Mouse (Mus musculus) urinary bladder, postnatal 14 days (tissue): ENCODE results near the gene Plekha6.

ENCODE experiments used
- DNase-seq: peaks from one replicate; pipeline ENCODE4 v3.0.0; 2021; ENCODE audit warnings: low spot score

The Plekha6 gene

DNA sequence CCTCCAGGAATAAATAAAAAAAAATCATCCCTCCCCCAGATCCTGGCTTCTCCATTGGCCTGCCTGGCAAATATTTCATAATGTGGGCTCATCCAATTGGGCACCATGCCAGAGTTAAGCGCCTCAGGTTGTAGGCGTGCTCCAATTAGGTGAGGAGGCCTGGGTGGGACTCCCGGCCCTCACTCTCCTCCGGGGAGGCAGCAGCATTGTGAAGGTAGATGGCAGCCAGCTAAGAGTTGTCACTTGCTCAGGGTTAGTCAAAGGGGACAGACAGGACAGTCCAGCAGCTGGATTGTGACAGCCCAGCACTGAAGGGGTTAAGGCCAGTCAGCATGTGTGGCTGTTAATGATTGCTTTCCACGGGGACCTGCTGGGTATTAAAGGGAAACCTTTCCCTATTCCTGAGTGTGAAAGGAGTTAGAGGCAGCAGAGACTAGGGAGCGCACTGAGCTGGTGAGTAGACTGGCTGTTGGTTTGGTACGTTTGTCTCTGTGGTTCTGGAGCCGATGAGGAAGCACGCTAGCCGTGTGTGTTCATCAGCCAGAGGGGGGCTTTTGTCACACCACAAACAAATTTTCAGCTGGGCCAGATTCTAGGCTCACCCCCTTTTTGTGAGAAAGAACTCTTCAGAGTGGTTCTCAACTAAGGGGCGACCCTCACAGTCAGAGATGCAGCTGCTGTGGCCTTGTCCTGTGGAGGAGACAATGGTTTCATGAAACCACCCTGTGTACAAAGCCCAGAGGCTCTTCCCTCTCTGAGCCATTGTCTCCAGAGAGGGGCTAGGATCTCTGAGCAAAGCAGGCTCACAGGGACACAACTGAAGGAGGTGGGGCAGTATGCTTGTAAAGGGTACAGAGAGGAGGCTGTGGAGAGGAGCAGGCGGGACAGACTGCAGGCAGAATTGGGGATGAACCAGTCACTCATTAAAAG, 81.9 kb downstream of the Plekha6 start:
- peak; percentile 65 for DNase-seq

DNA sequence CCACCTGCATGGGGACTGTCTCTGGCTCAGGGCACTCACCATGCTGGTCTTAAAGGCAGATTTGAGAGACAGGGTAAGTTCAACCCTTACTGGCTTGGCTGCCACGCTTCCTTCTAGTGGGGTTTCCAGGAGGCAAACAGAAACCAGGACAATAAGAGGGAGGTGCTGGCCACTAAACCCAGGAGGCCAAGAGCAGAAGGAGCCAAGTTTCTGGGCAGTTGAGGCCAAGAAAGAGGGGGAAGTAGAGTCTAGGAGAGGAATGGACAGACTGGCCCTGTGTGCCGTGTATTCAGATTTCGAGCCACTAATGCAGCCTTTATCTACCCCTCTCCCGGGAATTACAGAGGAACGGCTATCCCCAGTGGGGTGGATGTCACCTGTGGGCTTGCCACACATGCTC, 83.2 kb downstream of the Plekha6 start:
- no peak for DNase-seq

DNA sequence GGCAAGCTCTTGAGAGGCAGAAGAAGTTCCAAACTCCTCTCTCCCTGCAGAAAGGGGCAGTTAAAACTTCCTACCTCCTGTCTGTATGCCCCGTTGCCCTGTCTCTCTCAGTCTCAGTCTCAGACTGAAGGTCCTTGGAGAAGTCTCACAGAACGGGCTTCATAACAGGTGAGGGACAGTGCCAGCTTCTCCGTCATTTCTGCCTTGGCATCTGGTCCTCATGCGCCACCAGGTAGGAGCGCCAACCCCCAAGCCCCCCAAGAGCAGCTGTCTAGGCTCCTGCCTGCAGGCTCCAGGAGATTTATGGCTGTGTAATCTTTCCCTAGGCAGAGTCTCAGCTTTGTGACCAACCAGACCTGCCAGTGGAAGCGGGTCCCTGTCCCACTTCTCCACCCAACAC, 86.8 kb downstream of the Plekha6 start:
- DNase-seq, result no peak

DNA sequence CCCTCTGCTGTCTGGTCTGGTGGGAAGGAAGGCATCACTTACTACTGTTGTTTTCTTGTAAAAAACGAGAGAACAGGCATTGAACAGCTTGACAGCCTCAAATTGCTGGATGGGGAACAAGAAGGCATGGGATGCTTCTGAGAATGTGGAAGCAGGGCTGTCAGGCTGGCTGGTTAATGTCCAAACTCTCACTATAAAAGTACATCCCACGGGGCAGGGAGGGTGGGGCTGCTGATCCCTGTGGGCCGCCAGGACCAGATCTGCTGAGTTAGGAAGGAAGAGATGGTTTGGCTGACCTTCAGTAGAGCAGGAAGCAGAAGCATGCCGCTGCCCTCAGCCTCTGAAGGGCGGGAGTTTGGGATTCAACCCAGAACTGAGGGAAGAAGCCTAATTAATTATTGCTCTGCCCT, 87.6 kb downstream of the Plekha6 start:
- peak; percentile 70 for DNase-seq

DNA sequence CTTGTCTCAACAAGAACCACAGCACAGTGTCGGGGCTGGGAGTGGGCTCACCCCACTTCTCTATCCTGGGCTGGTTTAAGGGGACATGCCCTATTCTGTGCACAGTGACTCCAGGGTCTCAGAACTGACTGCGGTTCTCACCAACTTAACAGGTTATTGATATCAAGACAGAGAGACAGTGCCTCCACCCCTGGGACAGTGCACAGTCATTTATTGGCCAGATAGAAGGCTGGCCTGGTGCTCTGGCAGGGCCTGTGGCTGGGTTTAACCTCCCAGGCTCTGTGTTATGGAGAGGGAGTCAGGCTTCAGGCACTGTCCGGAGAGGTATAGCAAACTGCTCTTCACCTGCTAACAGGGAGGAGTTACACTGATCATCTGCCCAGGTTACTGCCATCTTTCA, 88.2 kb downstream of the Plekha6 start:
- no peak for DNase-seq

DNA sequence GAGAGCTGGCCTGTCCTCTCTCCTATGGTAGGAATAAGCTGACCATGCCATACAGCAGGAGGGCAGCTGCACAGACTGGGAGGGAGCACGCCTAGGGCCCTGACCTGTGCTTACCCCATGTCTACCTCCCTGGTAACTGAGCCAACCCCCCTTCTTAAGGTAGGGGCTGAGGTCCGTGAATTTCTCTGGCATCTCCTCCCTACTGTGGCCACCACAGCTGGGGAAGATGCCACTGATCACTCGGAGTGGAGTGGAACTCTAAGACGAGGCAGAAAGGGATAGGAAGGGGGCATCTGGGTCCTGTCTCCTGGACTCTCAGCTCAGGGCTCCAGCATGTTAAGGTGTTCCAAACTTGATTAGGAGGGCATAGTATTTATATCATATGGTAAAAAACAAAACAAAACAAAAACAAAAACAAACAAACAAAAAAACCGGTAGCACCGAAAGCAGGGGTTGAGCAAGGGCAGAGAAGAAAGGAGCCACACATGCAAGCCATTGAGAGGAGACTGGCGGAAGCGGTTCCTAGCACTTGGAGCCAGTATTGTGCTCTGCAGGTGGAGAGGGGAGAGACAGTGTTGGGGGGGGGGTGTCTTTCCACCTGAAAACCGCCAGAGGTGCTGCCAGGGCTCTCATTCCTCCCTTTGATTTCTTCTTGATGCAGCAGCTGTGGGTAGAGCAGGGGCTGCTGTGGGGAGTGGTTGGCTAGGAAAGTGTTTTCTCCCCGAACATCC, 89.0 kb downstream of the Plekha6 start:
- DNase-seq, result no peak

DNA sequence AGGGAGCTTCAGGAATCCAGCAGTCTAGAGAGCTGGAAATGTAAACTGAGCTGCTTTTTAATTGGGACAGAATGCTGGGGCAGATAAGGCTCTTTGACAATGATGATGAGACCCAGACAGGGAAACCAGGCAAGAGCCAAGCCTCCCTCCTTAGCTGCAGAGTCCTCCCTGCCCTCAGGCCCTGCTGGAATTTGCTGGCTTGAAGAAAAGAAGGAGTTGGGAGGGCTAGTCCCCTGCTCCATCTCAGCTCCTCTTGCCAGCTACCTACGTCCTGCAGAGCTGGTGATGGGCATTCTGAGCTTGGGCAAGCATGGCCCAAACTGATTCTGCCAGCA, 89.5 kb downstream of the Plekha6 start:
- DNase-seq, result no peak

DNA sequence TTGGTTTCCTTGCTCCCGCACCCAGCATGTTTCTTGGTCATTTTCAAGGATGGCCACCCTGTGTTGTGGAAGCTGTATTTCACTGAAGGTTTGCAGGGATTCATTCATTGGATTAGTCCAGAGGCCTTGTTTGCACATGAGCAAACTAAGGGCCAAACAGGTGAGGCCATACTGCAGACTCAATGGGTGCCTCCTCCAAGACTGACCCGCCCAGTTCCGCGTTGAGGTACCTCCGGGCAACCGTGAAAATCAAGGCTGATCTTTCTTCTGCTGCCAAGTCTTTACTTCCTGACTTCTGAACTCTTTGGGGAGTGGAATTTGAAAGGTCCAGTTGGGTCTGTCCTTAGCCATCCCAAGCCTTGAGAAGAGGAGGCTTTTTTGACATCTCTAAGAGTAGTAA, 90.2 kb downstream of the Plekha6 start:
- no peak for DNase-seq

DNA sequence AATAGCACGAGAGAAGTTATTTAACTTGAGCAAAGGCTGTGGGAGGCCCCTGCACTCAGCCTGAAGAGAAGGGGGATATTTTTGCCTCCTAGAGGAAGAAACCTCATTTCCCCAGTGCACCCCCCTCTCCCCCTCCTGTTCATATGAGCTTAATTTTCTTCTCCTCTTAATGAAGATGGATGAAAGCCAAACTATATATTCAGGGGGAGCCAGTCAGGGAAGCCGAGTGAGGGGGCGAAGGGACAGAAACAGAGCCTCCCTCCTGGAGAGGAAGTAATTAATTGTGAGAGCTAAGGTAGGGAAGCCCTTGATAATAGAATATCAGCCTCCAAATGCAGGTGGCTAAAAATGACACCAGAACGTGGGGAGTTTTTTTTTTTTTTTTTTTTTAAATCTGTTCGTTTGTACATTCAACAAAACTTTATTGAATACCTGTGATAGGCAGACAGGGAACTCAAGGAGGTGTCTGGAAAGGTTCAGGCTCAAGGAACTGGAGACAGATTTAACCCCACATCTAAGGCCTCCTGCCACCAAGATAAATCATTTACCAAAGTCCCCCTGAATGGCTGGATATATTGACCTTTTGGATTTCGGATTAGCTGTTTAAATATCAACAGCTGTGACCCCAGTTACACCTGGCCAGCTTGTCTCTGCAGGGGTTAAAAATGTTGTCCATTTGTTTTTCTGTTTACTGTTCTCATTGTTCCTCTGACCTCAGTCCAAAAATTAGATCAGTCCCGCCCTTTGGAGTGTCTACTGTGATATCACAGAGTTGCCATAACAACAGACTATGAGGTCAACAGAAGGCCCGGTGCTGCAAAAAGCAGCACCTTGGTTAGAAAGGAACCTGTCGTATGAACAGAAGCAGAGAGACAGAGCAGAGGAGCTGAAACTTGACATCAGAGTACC, 91.1 kb downstream of the Plekha6 start:
- DNase-seq, result no peak

DNA sequence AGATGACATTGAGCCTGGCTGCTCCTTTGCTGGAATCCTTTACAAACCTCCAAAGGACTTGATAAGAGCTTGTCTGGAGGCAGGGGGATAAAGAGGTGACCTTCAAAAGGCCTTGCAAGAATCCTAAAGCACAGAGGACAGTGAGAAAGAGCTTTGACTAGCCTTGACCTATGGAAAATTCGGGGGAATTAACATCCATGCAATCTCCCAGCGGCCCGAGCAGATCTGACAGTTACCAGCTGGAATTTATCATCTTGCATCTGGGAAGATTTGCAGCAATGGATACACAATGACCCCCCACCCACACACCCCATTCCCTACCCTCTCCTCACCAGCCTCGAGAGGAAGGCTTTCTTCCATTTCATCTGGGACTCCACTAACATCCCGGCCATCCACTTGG, 91.8 kb downstream of the Plekha6 start:
- DNase-seq, result no peak

DNA sequence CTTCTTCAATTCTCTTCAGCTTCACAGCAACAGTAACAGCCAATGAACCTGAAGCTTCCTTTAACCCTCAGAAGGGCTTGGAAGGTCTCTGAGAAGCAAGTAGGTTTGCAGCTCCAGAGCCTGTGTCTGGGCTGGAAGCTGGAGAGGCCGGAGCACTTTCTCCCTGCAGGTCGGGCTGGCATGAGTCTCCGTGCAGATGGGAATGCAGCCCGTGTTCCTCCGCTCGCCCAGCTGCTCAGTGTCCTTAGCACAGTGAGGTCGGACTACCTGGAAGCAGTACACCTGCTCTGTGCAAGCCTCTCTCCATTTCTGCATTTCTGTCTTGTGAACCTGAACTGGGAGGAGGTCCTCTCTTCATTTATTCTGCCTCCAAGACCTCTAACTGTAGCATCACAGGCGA, 92.3 kb downstream of the Plekha6 start:
- no peak for DNase-seq

DNA sequence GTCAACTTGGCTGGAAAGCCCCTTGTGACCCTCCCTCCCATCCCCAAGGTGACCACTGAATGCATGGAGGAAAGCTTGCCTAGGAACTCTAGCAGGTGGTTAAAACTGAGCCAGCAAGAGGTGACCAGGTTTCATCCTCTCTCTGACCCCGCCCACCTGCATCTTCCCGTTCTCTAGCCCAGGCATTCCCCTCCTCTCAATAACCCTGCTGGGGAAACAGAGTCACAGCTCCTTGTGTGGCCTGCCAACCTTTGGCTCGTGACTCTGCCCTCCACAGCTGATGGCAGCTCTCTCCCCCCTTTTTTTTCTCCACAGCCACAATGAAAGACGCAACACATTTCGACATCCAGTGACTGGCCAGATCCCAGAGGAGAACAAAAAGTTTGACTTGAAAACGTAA, 94.7 kb downstream of the Plekha6 start:
- no peak for DNase-seq

DNA sequence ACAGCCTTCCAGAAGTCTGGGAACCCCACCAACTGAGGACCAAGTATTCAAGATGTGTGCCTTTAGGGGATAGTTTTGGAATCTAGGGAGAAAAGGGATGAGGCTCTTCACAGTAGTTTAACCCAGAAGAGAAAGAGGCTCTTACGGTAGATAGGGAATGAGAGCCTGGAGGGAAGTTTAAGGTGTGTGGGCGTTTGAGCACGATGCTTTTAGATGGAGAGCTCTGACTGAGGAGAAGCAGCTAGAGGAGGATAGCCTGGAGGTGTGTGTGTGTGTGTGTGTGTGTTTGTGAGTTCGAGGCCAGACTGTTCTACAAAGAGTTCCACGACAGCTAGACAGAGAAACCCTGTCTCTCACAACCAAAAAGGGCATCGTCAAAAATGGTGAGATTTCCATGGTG, 98.6 kb downstream of the Plekha6 start:
- no peak for DNase-seq

DNA sequence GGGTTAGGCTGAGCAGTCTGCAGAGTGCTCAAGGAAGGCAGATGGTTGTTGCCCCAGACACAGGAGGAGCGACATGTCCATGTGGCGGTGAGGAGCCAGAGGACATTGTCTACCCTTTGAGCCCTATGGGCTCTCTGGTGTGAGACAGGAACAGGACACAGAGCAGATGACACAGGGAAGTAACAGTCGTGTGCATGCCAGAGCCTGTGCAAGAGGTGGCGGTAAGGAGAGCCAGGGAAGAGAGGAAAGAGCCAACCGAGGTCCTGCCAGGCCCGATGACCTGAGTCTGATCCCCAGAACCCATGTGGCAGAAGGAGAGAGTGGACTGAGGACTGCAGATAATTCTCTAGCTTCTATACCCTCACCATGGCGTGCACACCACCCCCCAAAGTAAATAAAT, 99.1 kb downstream of the Plekha6 start:
- DNase-seq, result no peak

DNA sequence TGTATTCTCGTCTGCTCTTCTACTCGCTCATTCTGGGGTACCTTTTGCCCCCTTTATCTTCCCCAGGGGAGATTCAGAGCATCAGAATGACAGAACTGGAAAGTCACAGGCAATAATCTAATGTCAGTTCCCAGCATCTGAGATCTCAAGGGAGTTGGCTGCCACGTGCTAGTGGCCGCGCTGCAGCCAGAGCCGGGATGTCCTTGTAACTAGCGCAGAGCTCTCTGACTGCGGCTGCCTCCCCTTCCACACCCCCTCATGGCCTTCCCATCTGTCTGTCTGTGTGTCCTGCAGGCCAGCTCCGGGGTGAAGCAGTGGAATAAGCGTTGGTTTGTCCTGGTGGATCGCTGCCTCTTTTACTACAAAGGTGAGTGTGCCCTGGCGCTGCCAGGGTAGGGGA, 100.4 kb downstream of the Plekha6 start:
- DNase-seq, result no peak

DNA sequence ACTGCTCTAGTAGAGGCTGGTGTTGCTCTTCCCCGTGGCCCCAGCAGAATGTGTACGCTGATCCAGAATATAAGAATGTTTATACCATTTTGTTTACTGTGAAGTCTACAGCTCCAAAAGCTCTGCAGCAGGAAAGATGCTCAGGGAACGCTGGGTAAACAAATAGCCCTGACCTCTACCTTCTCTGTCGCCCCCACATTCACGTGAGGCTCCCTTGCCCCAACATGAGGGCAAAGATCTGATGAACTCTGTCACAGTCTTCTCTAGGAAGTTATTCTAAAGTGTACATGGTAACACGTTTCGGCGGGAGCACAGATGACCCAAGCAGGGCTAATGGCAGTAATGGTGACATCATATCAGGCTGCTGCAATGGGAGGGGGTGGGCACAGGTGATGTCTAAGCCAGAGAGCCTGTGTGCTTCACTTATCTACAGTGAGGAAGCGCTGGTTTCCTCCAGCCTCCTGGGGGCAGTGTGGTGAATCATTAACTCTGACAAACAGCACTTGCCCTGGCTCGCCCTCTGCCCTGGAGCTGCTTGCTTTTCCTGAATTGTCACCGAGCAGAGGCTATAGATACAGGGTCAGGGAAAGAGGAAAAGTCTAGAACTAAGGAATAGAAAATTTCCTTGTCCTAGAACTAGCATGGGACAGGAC, 101.2 kb downstream of the Plekha6 start:
- peak; percentile 76 for DNase-seq

DNA sequence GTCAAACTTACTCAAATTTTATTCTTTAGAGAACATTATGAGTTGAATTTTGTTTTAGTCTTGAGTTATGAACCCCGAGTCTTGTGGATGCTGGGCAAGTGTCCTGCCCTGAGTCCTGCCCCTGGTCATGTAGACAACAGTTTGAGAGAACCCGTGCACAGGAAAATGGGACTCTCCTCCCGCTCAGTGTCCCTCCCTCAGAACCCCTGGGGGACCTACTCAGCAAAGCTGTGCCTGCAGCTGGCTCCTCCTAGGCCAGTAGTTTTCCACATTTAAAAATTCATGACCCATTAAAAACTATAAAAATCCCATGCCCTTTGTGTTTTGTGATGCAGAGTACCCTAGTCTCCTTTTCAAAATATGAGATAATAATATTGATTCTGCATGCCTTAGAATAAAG, 103.1 kb downstream of the Plekha6 start:
- no peak for DNase-seq

DNA sequence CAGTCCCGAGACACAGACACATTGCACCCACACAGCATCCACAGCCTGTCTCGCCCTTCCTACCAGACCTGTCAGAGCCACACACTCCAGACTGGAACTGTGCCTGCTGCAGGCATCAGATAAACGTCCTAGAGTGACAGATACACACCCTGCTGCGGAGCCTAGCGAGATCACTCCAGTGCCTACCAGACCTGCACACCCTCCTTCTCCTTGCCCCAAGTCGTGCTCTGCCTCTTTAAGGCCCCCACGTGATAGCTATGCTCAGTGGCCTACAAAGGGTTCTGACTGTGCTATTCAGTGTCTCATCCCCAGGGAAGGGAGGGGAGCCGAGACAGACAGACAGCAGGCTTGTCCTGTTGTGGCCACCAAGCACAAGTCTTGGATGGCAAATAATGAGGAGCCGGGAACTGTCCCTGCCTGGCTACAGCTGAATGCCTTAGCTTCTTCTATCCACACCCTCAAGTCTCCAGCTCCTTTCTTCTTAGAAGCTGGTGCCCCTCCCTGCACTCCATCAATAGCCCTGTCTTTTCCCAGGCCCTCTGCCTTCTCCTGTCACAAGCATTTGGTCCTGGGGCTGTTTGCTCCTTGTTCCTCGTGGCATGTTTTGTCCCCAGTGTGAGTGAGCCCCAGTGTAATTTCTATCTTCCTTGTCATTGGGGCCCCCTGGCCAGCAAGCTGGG, 103.9 kb downstream of the Plekha6 start:
- DNase-seq, result no peak

DNA sequence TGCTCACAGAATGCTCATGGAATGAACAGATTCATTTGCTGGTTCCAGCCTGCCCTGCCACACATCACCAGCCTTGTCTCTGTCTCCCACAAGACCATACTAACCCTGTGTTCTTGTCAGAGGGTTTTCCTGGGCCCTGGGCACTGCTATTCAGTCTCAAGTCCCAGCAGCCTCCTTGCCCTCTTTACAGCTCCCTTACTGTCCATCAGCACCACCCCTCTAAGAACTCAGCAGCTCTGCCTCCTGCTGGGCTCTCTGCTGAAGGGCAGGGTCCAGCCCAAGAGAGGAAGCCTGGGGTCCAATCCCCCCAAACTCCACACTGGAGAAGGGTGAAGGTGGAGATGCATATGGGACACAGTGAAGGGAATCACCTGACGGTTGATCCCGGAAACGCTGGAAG, 104.5 kb downstream of the Plekha6 start:
- DNase-seq, result no peak

DNA sequence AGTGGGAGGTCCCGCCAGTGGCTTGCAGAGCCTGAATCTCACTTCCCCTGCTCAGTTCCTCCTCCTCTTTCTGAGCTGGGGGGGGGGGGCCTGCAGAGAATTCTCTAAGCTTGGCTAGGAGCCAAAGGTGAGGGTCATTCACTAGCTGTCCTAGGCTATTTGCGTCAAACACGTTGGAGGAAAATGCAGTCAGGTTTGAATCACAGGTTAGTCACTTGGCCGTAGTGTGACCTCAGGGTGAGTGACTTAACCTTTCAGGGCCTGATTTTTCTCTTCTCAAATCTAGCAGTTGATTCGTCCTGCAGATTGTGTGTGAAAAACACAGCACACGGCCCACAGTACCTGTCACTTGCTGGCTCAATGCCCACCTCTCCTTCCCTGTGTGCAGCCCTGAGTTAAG, 106.3 kb downstream of the Plekha6 start:
- DNase-seq, result no peak

DNA sequence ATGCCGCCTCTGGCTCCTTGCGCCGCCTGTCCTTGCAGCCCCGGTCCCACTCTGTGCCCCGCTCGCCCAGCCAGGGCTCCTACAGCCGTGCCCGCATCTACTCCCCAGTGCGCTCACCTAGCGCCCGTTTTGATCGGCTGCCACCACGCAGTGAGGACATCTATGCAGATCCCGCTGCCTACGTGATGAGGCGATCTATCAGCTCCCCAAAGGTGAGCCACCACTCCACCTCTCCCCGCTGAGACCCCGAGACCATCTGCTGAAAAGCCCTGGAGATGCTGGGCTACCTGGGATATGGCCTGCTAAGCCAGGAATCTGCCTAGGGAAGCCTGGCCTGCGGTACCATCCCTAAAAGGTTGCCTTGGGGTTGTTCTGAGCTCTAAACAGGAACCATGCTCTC, 110.2 kb downstream of the Plekha6 start:
- no peak for DNase-seq
